Mouse (Mus musculus) kidney, adult 9 months (tissue): Measurements from ENCODE around the gene Arhgap22.

ENCODE experiments used
- DNase-seq: peaks from one replicate; pipeline ENCODE4 v3.0.0; 2022

The Arhgap22 gene

GRCm38 (mm10) chr14:33377211-33377610, 163.4 kb downstream of the Arhgap22 start:
- peak; percentile 48 for DNase-seq

- DNase-seq: no peak
Observed at GRCm38 (mm10) chr14:33378723-33379122, 164.9 kb downstream of the Arhgap22 start.

GRCm38 (mm10) chr14:33380830-33381457, 167.1 kb downstream of the Arhgap22 start:
- no peak for DNase-seq

GRCm38 (mm10) chr14:33398065-33398860, 184.4 kb downstream of the Arhgap22 start:
- DNase-seq: no peak

DNA sequence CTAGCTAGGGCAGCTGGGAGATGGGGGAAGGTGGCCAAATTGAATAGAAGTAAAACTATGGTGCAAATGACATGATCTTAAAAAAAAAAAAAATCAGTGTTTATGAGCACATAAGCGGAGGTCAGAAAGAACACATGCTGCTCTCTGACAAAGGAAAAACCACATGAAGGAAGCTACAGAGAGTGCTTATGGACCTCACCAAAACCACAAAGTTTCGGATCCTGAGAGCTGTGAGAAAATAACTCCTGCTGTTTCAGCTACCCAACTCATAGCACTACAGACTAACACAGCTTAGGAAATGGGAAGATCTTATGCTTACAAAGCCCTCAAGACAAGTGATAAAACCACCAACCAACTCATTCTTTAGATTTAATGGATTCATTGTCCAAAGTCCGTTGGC, 186.2 kb downstream of the Arhgap22 start:
- DNase-seq: no peak

DNA sequence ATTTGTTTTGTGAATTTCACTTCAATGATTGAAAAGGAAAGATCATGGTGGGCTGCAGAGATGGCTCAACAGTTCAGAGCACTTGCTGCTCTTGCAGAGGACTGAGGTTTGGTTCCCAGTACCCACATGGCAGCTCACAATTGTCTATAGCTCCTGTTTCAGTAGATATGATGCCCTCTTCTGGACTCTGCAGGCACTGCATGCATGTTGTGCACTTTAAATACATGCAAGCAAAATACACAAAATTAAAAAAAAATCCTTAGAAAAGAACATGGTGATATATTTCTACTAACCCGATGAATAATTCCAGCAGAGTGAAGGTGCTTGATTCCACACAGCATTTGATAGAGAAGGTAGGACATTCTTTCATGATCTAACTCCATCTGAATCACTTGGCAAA, 188.5 kb downstream of the Arhgap22 start:
- no peak for DNase-seq

DNA sequence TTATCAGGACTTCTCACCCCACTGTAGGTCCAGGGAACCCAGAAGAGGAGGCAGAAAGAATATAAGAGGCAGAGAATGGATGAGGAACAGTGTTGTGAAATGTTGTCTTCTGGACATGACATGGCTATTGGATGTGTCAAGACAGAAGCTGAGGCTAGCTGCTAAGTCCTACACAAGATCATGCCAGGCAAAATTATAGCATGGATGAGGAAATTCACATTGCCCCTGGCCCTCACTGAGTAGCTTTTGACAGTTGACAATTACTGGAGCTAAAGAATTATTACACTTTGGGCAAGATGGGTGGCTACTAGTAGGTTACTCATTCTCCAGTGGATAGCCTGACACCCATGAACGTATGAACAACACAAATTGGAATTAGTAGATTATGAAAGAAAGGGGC, 201.9 kb downstream of the Arhgap22 start:
- no peak for DNase-seq

- peak; percentile 76 for DNase-seq
Observed at GRCm38 (mm10) chr14:33418311-33418909, 204.6 kb downstream of the Arhgap22 start.
